Mouse (Mus musculus) neural tube, embryonic 10.5 days (tissue): Measurements from ENCODE around the gene Gaa.
A peak's percentile ranks its signal among the peaks of the same experiment; 100 is the strongest.
"Not testable (repeated sequence)": the region's sequence is repeated elsewhere in the genome, so short reads cannot be mapped to it uniquely, and the experiment has no call there.

Experiments used
- DNase-seq: peaks from one replicate; pipeline ENCODE4 v3.0.0-alpha.2; 2017; ENCODE audit warnings: low spot score; ENCODE audit errors: extremely low spot score

Gene Gaa

GRCm38 (mm10) chr11:119252854-119253541 lies 14.7 kb upstream of the Gaa start:
- peak; percentile 71 for DNase-seq

GRCm38 (mm10) chr11:119256557-119256956 lies 11.1 kb upstream of the Gaa start:
- not testable (repeated sequence) for DNase-seq

- no peak for DNase-seq
These were observed 9.5 kb upstream of the Gaa start for GRCm38 (mm10) chr11:119258216-119258571.

GRCm38 (mm10) chr11:119258572-119259322 lies 8.9 kb upstream of the Gaa start:
- peak; percentile 44 for DNase-seq

GRCm38 (mm10) chr11:119259977-119260376 lies 7.7 kb upstream of the Gaa start:
- DNase-seq = no peak

- no peak for DNase-seq
These were observed 3.3 kb upstream of the Gaa start for GRCm38 (mm10) chr11:119264413-119264812.

GRCm38 (mm10) chr11:119265811-119266210 lies 1.9 kb upstream of the Gaa start:
- no peak for DNase-seq

GRCm38 (mm10) chr11:119267241-119267674 lies 429 bp upstream of the Gaa start:
- no peak for DNase-seq

GRCm38 (mm10) chr11:119268557-119269195 lies 989 bp downstream of the Gaa start:
- no peak for DNase-seq

- not testable (repeated sequence) for DNase-seq
These were observed 4.8 kb downstream of the Gaa start for GRCm38 (mm10) chr11:119272492-119272891.

GRCm38 (mm10) chr11:119273186-119273930 lies 5.7 kb downstream of the Gaa start:
- no peak for DNase-seq

- DNase-seq = no peak
These were observed 13.3 kb downstream of the Gaa start for GRCm38 (mm10) chr11:119281030-119281429.

GRCm38 (mm10) chr11:119285791-119286527 lies 18.3 kb downstream of the Gaa start:
- DNase-seq = no peak

- no peak for DNase-seq
These were observed 19.7 kb downstream of the Gaa start for GRCm38 (mm10) chr11:119287207-119287992.

GRCm38 (mm10) chr11:119292861-119293260 lies 25.2 kb downstream of the Gaa start:
- DNase-seq = not testable (repeated sequence)

- DNase-seq = no peak
These were observed 30.3 kb downstream of the Gaa start for GRCm38 (mm10) chr11:119297996-119298395.

GRCm38 (mm10) chr11:119298917-119299316 lies 31.2 kb downstream of the Gaa start:
- DNase-seq = no peak

- peak; percentile 99 for DNase-seq
These were observed 31.9 kb downstream of the Gaa start, which contains the start of gene Eif4a3 for GRCm38 (mm10) chr11:119299391-119300245. Eif4a3 (minus strand) TSS chr11:119300089.
